In the genomic region with DNA sequence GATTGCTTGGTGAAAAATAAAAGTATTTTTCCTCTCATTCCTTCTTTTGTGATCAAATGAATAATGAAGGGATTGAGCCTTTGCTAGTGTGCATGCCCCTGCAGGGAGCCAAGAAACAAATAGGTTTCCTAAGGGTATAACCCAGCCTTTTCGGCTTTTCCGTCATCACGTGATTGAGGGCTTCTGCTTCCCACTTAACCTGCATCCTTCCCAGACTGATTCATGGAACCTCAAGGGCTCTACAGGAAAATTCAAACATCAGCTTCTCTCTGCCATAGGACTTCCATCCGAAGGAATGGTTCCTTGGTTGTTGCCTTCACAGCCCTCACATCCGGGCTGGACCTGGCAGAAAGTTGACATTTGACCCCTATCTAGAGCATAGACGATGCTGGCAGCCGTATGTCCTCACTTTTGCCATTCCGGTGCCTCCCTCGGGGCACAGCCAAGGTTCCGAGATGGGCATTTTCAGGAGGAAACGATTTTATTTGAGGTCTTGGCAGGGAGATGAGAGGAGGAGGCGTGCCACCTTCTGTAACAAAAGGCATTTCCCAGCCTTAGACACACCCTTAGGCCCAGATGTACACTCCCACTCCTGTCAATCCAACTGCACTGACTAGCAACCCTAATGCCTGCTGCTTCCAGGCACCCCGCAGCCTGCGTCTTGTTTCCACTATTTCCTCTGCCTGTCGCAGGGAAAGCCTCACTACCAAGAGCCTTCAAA, we compare ENCODE assay signal across 8 mouse cellular contexts.
DNase-seq lines count a peak whose midpoint lies in the region; ATAC-seq and TF ChIP-seq lines count a peak whose summit lies in the region.

No protein-coding gene starts in this region.

- H3K4me2 ChIP-seq in kidney, embryonic 15.5 days, result peak overlapping the region; percentile 54

- TF ChIP-seq CTCF in thymus, adult 2 months (IDR thresholded peaks at IDR 0.05; ENCODE audit: borderline replicate concordance, control insufficient read depth, extremely low read depth, insufficient read depth, low read length, poor library complexity), result no peak

- WGBS in kidney, embryonic 15.5 days, result 17% methylated on average over 15 of the region's 15 CpGs
- WGBS in thymus, adult 2 months, result 60% methylated on average over 15 of the region's 15 CpGs

- H3K4me1 ChIP-seq in kidney, embryonic 15.5 days, result peaks cover 23% of the 10 kb centered on the region
- no peaks in the 10 kb centered on the region for H3K4me1 ChIP-seq in thymus, adult 2 months (replicated peaks; ENCODE audit: control insufficient read depth, insufficient read depth, low read length)

- H3K27me3 ChIP-seq in kidney, embryonic 15.5 days, result no peaks in the 10 kb centered on the region
- H3K27me3 ChIP-seq in thymus, adult 2 months (ENCODE audit: control insufficient read depth, insufficient read depth, low read length), result no peaks in the 10 kb centered on the region

- ATAC-seq in kidney, embryonic 15.5 days (replicated peaks; ENCODE audit: low FRiP score), result peak; percentile 88

- no peak overlapping the region for H3K9ac ChIP-seq in kidney, embryonic 15.5 days

- peak overlapping the region; percentile 21; the same call in 1 of the 2 replicates for H3K4me3 ChIP-seq in kidney, embryonic 15.5 days (replicated peaks)
- H3K4me3 ChIP-seq in thymus, adult 2 months (ENCODE audit: control insufficient read depth, insufficient read depth, low read length), result no peak overlapping the region

- 0 out of 2 replicates have a peak overlapping the region, but pooled peaks have one; percentile 34 for H3K27ac ChIP-seq in kidney, embryonic 15.5 days
- no peak overlapping the region for H3K27ac ChIP-seq in thymus, adult 2 months (ENCODE audit: control insufficient read depth, insufficient read depth, low read length)

- H3K9me3 ChIP-seq in kidney, embryonic 15.5 days (replicated peaks), result no peaks in the 10 kb centered on the region

- no peak for TF ChIP-seq POLR2A in thymus, adult 2 months (IDR thresholded peaks at IDR 0.05; ENCODE audit: control insufficient read depth, extremely low read depth, insufficient read depth, low read length, poor library complexity)

- H3K36me3 ChIP-seq in kidney, embryonic 15.5 days, result no peaks in the 10 kb centered on the region
- H3K36me3 ChIP-seq in thymus, adult 2 months (ENCODE audit: control insufficient read depth, insufficient read depth, low read length), result no peaks in the 10 kb centered on the region

- DNase-seq in kidney, adult 11 months, result no peak
- DNase-seq in frontal cortex, postnatal 10 days (ENCODE audit: low spot score in 2 of 2), result peak; percentile 48 to 55
- peak; percentile 43 for DNase-seq in layer of hippocampus, adult 9-10 months (ENCODE audit: low spot score)
- DNase-seq in lung, postnatal 4 days, result peak; percentile 24 to 54
- DNase-seq in right cerebral cortex, postnatal 14 days, result peak; percentile 34
- DNase-seq in thymus, adult 2 months, result no peak
- DNase-seq in adrenal gland, adult (ENCODE audit: inconsistent age in 2 of 2, low spot score in 1 of 2), result no peak

Comparison
In these comparisons a context has a peak if more than half of its experiments do, and no peak if none do; other contexts are left out.
1. DNase-seq: peak in frontal cortex, postnatal 10 days (2 of 2), layer of hippocampus, adult 9-10 months (single experiment), lung, postnatal 4 days (2 of 2) and right cerebral cortex, postnatal 14 days (single experiment); none in kidney, adult 11 months (single experiment), thymus, adult 2 months (single experiment) and adrenal gland, adult (0 of 2).